Mouse (Mus musculus) liver, postnatal 0 days (tissue): ENCODE data around the gene Syt3.

ENCODE experiments used
- CTCF ChIP-seq: sonication (generic); IDR thresholded peaks from 2 replicates; pipeline ENCODE4 v1.5.1; 2016; ENCODE audit warnings: antibody characterized with exemption, low read depth
- EP300 ChIP-seq: IDR thresholded peaks from 2 replicates; pipeline ENCODE4 v1.6.1; 2016; ENCODE audit warnings: antibody characterized with exemption, low read depth, mild to moderate bottlenecking

DNA sequence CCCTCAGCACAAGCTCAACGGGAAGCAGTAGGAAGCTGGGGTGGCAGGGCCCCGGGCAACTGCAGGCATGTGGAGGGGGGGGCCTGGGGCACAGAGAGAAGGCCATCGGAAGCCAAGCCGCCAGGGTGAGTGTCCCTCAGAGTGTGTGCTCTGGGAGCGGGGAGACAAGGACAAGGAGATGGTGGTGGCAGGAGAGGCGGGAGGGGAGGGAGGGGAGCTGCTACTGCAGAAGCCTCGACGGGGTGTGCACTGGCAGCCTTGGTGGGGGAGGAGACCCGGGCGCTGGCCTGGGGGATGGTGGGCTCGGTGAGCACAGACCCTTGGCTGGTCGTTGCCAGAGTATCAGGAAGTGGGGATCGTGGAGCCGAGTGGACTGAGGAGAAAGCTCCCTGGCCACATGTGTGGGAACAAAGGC, 58.5 kb downstream of the Syt3 start:
- TF ChIP-seq CTCF = no peak
- TF ChIP-seq EP300 = no peak
